Mouse (Mus musculus): ENCODE results near the gene Dcaf6. TPM values are rescaled to one million over a fixed set of nuclear protein-coding genes. Genes with fewer than 3 reads are reported as not detected.

Dcaf6 gene
- polyA plus RNA-seq, 1 experiment from 2014 or later, result 11.9 TPM

GRCm38 (mm10) chr1:165468971-165469370 is 8.7 kb upstream of the Dcaf6 start:
- Histone ChIP-seq H3K4me3 (ENCODE audit: low read depth, low read length) (no peak overlapping the region), H3K9ac (ENCODE audit: low read depth, low read length) (no peak overlapping the region), H3K4me1 (replicated peaks; ENCODE audit: control insufficient read depth, insufficient read depth, low read length) (no peaks in the 10 kb centered on the region), H3K9me3 (ENCODE audit: control insufficient read depth, low read length) (no peaks in the 10 kb centered on the region), H3K36me3 (ENCODE audit: control insufficient read depth, insufficient read depth, low read length) (no peaks in the 10 kb centered on the region), H3K27me3 (ENCODE audit: control insufficient read depth, insufficient read depth, low read length) (no peaks in the 10 kb centered on the region), H3K27ac (ENCODE audit: low read depth, low read length) (no peak overlapping the region), H3K4me2 (replicated peaks; ENCODE audit: low read depth, low read length) (no peak overlapping the region)
- ATAC-seq (ENCODE audit: low FRiP score), result no peak
- no peak for DNase-seq (ENCODE audit: low spot score)

GRCm38 (mm10) chr1:165464574-165464973 is 4.3 kb upstream of the Dcaf6 start:
- H3K4me2 ChIP-seq (replicated peaks; ENCODE audit: low read depth, low read length), result no peak overlapping the region
- H3K9ac ChIP-seq (ENCODE audit: low read depth, low read length), result no peak overlapping the region
- ATAC-seq (ENCODE audit: low FRiP score) (no peak), DNase-seq (ENCODE audit: low spot score) (no peak)
- no peaks in the 10 kb centered on the region for H3K27me3 ChIP-seq (ENCODE audit: control insufficient read depth, insufficient read depth, low read length)
- H3K27ac ChIP-seq (ENCODE audit: low read depth, low read length), result no peak overlapping the region
- no peak overlapping the region for H3K4me3 ChIP-seq (ENCODE audit: low read depth, low read length)
- WGBS, result 93% methylated on average over 3 of the region's 3 CpGs
- no peaks in the 10 kb centered on the region for H3K36me3 ChIP-seq (ENCODE audit: control insufficient read depth, insufficient read depth, low read length)
- no peaks in the 10 kb centered on the region for H3K9me3 ChIP-seq (ENCODE audit: control insufficient read depth, low read length)
- H3K4me1 ChIP-seq (replicated peaks; ENCODE audit: control insufficient read depth, insufficient read depth, low read length), result 0 out of 2 replicates have a peak, but pooled peaks cover 2% of the 10 kb centered on the region

- WGBS, result 83% methylated on average over 1 of the region's 1 CpGs
- no peak for ATAC-seq (ENCODE audit: low FRiP score)
These were observed 2.6 kb upstream of the Dcaf6 start for GRCm38 (mm10) chr1:165462861-165463260.

GRCm38 (mm10) chr1:165461681-165462080 is 1.4 kb upstream of the Dcaf6 start:
- no peak for ATAC-seq (ENCODE audit: low FRiP score)
- Histone ChIP-seq H3K27me3 (ENCODE audit: control insufficient read depth, insufficient read depth, low read length) (no peaks in the 10 kb centered on the region), H3K4me3 (ENCODE audit: low read depth, low read length) (peak overlapping the region; percentile 93), H3K27ac (ENCODE audit: low read depth, low read length) (no peak overlapping the region), H3K36me3 (ENCODE audit: control insufficient read depth, insufficient read depth, low read length) (no peaks in the 10 kb centered on the region), H3K9me3 (ENCODE audit: control insufficient read depth, low read length) (no peaks in the 10 kb centered on the region), H3K4me2 (replicated peaks; ENCODE audit: low read depth, low read length) (peak overlapping the region; percentile 55), H3K9ac (ENCODE audit: low read depth, low read length) (peak overlapping the region; percentile 55), H3K4me1 (replicated peaks; ENCODE audit: control insufficient read depth, insufficient read depth, low read length) (0 out of 2 replicates have a peak, but pooled peaks cover 2% of the 10 kb centered on the region)
- 3% methylated on average over 9 of the region's 9 CpGs for WGBS
- no peak for DNase-seq (ENCODE audit: low spot score)

More at GRCm38 (mm10) chr1:165462861-165463260, 2.6 kb upstream of the Dcaf6 start:
- H3K27ac ChIP-seq (ENCODE audit: low read depth, low read length), result no peak overlapping the region
- no peaks in the 10 kb centered on the region for H3K36me3 ChIP-seq (ENCODE audit: control insufficient read depth, insufficient read depth, low read length)
- no peak overlapping the region for H3K4me2 ChIP-seq (replicated peaks; ENCODE audit: low read depth, low read length)
- no peak overlapping the region for H3K4me3 ChIP-seq (ENCODE audit: low read depth, low read length)
- no peak overlapping the region for H3K9ac ChIP-seq (ENCODE audit: low read depth, low read length)
- DNase-seq (ENCODE audit: low spot score), result no peak
- 0 out of 2 replicates have a peak, but pooled peaks cover 2% of the 10 kb centered on the region for H3K4me1 ChIP-seq (replicated peaks; ENCODE audit: control insufficient read depth, insufficient read depth, low read length)
- H3K27me3 ChIP-seq (ENCODE audit: control insufficient read depth, insufficient read depth, low read length), result no peaks in the 10 kb centered on the region
- H3K9me3 ChIP-seq (ENCODE audit: control insufficient read depth, low read length), result no peaks in the 10 kb centered on the region

- H3K27ac ChIP-seq (ENCODE audit: low read depth, low read length), result peak overlapping the region; percentile 83
- H3K4me2 ChIP-seq (replicated peaks; ENCODE audit: low read depth, low read length), result peak overlapping the region; percentile 55
- 0 out of 2 replicates have a peak, but pooled peaks cover 2% of the 10 kb centered on the region for H3K4me1 ChIP-seq (replicated peaks; ENCODE audit: control insufficient read depth, insufficient read depth, low read length)
- ATAC-seq (ENCODE audit: low FRiP score) (peak; percentile 98), DNase-seq (ENCODE audit: low spot score) (peak; percentile 99)
- H3K9ac ChIP-seq (ENCODE audit: low read depth, low read length), result peak overlapping the region; percentile 80
- WGBS, result under 1% methylated on average over 40 of the region's 41 CpGs
- no peaks in the 10 kb centered on the region for H3K36me3 ChIP-seq (ENCODE audit: control insufficient read depth, insufficient read depth, low read length)
- peak overlapping the region; percentile 93 for H3K4me3 ChIP-seq (ENCODE audit: low read depth, low read length)
- no peaks in the 10 kb centered on the region for H3K27me3 ChIP-seq (ENCODE audit: control insufficient read depth, insufficient read depth, low read length)
- H3K9me3 ChIP-seq (ENCODE audit: control insufficient read depth, low read length), result no peaks in the 10 kb centered on the region
These were observed 614 bp upstream of the Dcaf6 start for GRCm38 (mm10) chr1:165460801-165461377.

GRCm38 (mm10) chr1:165459503-165460181 is 633 bp downstream of the Dcaf6 start:
- ATAC-seq (ENCODE audit: low FRiP score) (no peak), DNase-seq (ENCODE audit: low spot score) (peak; percentile 62)
- H3K36me3 ChIP-seq (ENCODE audit: control insufficient read depth, insufficient read depth, low read length), result no peaks in the 10 kb centered on the region
- peak overlapping the region; percentile 93 for H3K4me3 ChIP-seq (ENCODE audit: low read depth, low read length)
- H3K4me2 ChIP-seq (replicated peaks; ENCODE audit: low read depth, low read length), result peak overlapping the region; percentile 87
- no peaks in the 10 kb centered on the region for H3K27me3 ChIP-seq (ENCODE audit: control insufficient read depth, insufficient read depth, low read length)
- 0 out of 2 replicates have a peak, but pooled peaks cover 2% of the 10 kb centered on the region for H3K4me1 ChIP-seq (replicated peaks; ENCODE audit: control insufficient read depth, insufficient read depth, low read length)
- WGBS, result under 1% methylated on average over 59 of the region's 60 CpGs
- H3K27ac ChIP-seq (ENCODE audit: low read depth, low read length), result peak overlapping the region; percentile 83
- H3K9ac ChIP-seq (ENCODE audit: low read depth, low read length), result peak overlapping the region; percentile 80
- no peaks in the 10 kb centered on the region for H3K9me3 ChIP-seq (ENCODE audit: control insufficient read depth, low read length)

- Histone ChIP-seq H3K4me3 (ENCODE audit: low read depth, low read length) (peak overlapping the region; percentile 93), H3K27ac (ENCODE audit: low read depth, low read length) (no peak overlapping the region), H3K9me3 (ENCODE audit: control insufficient read depth, low read length) (no peaks in the 10 kb centered on the region), H3K9ac (ENCODE audit: low read depth, low read length) (peak overlapping the region; percentile 80; the same call in 1 of the 2 replicates), H3K4me1 (replicated peaks; ENCODE audit: control insufficient read depth, insufficient read depth, low read length) (0 out of 2 replicates have a peak, but pooled peaks cover 2% of the 10 kb centered on the region), H3K27me3 (ENCODE audit: control insufficient read depth, insufficient read depth, low read length) (no peaks in the 10 kb centered on the region), H3K4me2 (replicated peaks; ENCODE audit: low read depth, low read length) (peak overlapping the region; percentile 87), H3K36me3 (ENCODE audit: control insufficient read depth, insufficient read depth, low read length) (no peaks in the 10 kb centered on the region)
- DNase-seq (ENCODE audit: low spot score), result no peak
- ATAC-seq (ENCODE audit: low FRiP score), result no peak
- 22% methylated on average over 7 of the region's 7 CpGs for WGBS
These were observed 1.2 kb downstream of the Dcaf6 start for GRCm38 (mm10) chr1:165459041-165459502.

GRCm38 (mm10) chr1:165441719-165442118 is 18.6 kb downstream of the Dcaf6 start:
- Histone ChIP-seq H3K4me2 (replicated peaks; ENCODE audit: low read depth, low read length) (no peak overlapping the region), H3K4me1 (replicated peaks; ENCODE audit: control insufficient read depth, insufficient read depth, low read length) (no peaks in the 10 kb centered on the region)

More at GRCm38 (mm10) chr1:165441719-165442118, 18.6 kb downstream of the Dcaf6 start:
- Histone ChIP-seq H3K27me3 (ENCODE audit: control insufficient read depth, insufficient read depth, low read length) (no peaks in the 10 kb centered on the region), H3K36me3 (ENCODE audit: control insufficient read depth, insufficient read depth, low read length) (no peaks in the 10 kb centered on the region), H3K9me3 (ENCODE audit: control insufficient read depth, low read length) (no peaks in the 10 kb centered on the region), H3K27ac (ENCODE audit: low read depth, low read length) (no peak overlapping the region), H3K4me3 (ENCODE audit: low read depth, low read length) (no peak overlapping the region), H3K9ac (ENCODE audit: low read depth, low read length) (no peak overlapping the region)
- DNase-seq (ENCODE audit: low spot score), result no peak
- 83% methylated on average over 3 of the region's 3 CpGs for WGBS
- ATAC-seq (ENCODE audit: low FRiP score), result 0 out of 2 replicates have a peak, but pooled peaks have one; percentile 47

Data from hindbrain, embryonic 11.5 days (tissue).